ENCODE assay signal across 8 mouse cellular contexts in the genomic region with DNA sequence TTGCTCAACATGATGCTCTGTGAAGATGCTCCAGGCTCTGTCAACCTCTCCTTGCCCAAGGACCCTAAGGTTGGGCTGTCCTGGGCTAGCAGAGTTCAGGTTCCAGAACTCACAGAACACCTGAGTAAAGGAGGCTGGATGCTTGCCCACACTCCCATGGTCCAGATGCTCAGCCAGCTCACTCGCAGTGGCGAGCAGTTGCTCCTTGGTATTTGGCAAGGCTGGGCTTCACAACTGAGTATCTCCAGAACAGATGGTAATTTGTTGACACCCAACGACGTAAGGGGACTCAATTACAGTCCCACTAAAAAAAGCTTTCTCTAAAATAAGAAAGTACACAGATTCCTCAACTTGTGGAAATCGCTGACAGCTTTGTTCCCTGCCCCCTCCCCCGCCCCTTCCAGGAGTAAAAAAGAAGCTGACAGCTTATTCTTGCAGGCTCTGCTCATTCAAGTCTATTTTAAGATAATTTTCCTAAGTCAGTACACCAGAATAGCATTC.
DNase-seq lines count a peak whose midpoint lies in the region; ATAC-seq lines count a peak whose summit lies in the region.

No protein-coding gene starts in this region.

- H3K4me1 ChIP-seq in heart, embryonic 13.5 days: peaks cover 58% of the 10 kb centered on the region
- H3K4me1 ChIP-seq in heart, embryonic 16.5 days (ENCODE audit: control insufficient read depth, insufficient read depth, low read length): peaks cover 41% of the 10 kb centered on the region
- H3K4me1 ChIP-seq in neural tube, embryonic 15.5 days: peaks cover 36% of the 10 kb centered on the region

- no peak overlapping the region for H3K4me3 ChIP-seq in heart, embryonic 13.5 days
- H3K4me3 ChIP-seq in heart, embryonic 16.5 days (ENCODE audit: low read length): no peak overlapping the region
- no peak overlapping the region for H3K4me3 ChIP-seq in neural tube, embryonic 15.5 days (replicated peaks)

- H3K27ac ChIP-seq in heart, embryonic 13.5 days (replicated peaks): peak overlapping the region; percentile 91
- peak overlapping the region; percentile 89 for H3K27ac ChIP-seq in heart, embryonic 16.5 days (ENCODE audit: low read length)
- no peak overlapping the region for H3K27ac ChIP-seq in neural tube, embryonic 15.5 days (replicated peaks)

- H3K9me3 ChIP-seq in heart, embryonic 13.5 days: no peaks in the 10 kb centered on the region
- H3K9me3 ChIP-seq in heart, embryonic 16.5 days (replicated peaks; ENCODE audit: control insufficient read depth, low read length): no peaks in the 10 kb centered on the region
- no peaks in the 10 kb centered on the region for H3K9me3 ChIP-seq in neural tube, embryonic 15.5 days (replicated peaks)

- no peak for DNase-seq in heart, adult 8-10 months (ENCODE audit: low spot score)
- DNase-seq in cerebellum, postnatal 25 days: peak; percentile 55 to 72
- peak; percentile 74 to 76 for DNase-seq in left cerebral cortex, adult 18-20 months (ENCODE audit: low spot score in 2 of 2)
- DNase-seq in skeletal muscle tissue, adult 2 months (ENCODE audit: low read depth, low spot score): peak; percentile 90
- no peak for DNase-seq in T-cell, adult 2 months (ENCODE audit: low spot score)

- no peaks in the 10 kb centered on the region for H3K36me3 ChIP-seq in heart, embryonic 13.5 days
- H3K36me3 ChIP-seq in heart, embryonic 16.5 days (ENCODE audit: control insufficient read depth, insufficient read depth): no peaks in the 10 kb centered on the region
- H3K36me3 ChIP-seq in neural tube, embryonic 15.5 days: no peaks in the 10 kb centered on the region

- no peak for ATAC-seq in heart, embryonic 13.5 days (ENCODE audit: extremely low read depth, insufficient number of reproducible peaks, low FRiP score, low TSS enrichment)
- ATAC-seq in heart, embryonic 16.5 days (replicated peaks; ENCODE audit: extremely low read depth, insufficient read depth, low FRiP score): no peak
- no peak for ATAC-seq in neural tube, embryonic 15.5 days (ENCODE audit: low FRiP score)

- 26% methylated on average over 6 of the region's 6 CpGs for WGBS in heart, embryonic 13.5 days
- 19% methylated on average over 6 of the region's 6 CpGs for whole genome bisulfite sequencing in heart, embryonic 16.5 days
- 51% methylated on average over 6 of the region's 6 CpGs for WGBS in neural tube, embryonic 15.5 days

- peak overlapping the region; percentile 48; the same call in 1 of the 2 replicates for H3K9ac ChIP-seq in heart, embryonic 13.5 days
- H3K9ac ChIP-seq in heart, embryonic 16.5 days (ENCODE audit: low read length): 0 out of 2 replicates have a peak overlapping the region, but pooled peaks have one; percentile 35
- H3K9ac ChIP-seq in neural tube, embryonic 15.5 days (replicated peaks): no peak overlapping the region

- peak overlapping the region; percentile 42 for H3K4me2 ChIP-seq in heart, embryonic 13.5 days
- peak overlapping the region; percentile 22 for H3K4me2 ChIP-seq in heart, embryonic 16.5 days (ENCODE audit: low read depth, low read length)
- H3K4me2 ChIP-seq in neural tube, embryonic 15.5 days: no peak overlapping the region

- 0 out of 2 replicates have a peak, but pooled peaks cover 5% of the 10 kb centered on the region for H3K27me3 ChIP-seq in heart, embryonic 13.5 days (replicated peaks)
- H3K27me3 ChIP-seq in heart, embryonic 16.5 days (ENCODE audit: control insufficient read depth, insufficient read depth, low read length): no peaks in the 10 kb centered on the region
- no peaks in the 10 kb centered on the region for H3K27me3 ChIP-seq in neural tube, embryonic 15.5 days (replicated peaks)

Comparison
In these comparisons a context has a peak if more than half of its experiments do, and no peak if none do; other contexts are left out.
1. DNase-seq: peak in cerebellum, postnatal 25 days (2 of 2), left cerebral cortex, adult 18-20 months (2 of 2) and skeletal muscle tissue, adult 2 months (single experiment); none in heart, adult 8-10 months (single experiment) and T-cell, adult 2 months (single experiment).